Mouse (Mus musculus) forebrain, embryonic 13.5 days (tissue): ENCODE results near the gene Sema7a. TPM values are rescaled to one million over a fixed set of nuclear protein-coding genes. Genes with fewer than 3 reads are reported as not detected.

Experiments used
- ATAC-seq: fragments of 200-750 bp; cut with Nextera tagmentation; 2 replicates; pipeline ENCODE4 v1.8.0; 2017
- H3K27ac ChIP-seq: fragments of 300-500 bp; sonication (generic); 2 replicates; pipeline ENCODE4 v1.5.1; 2015; ENCODE audit warnings: inconsistent platforms, mild to moderate bottlenecking, moderate library complexity
- H3K27me3 ChIP-seq: fragments of 300-500 bp; sonication (generic); 2 replicates; pipeline ENCODE4 v1.6.1; 2015; ENCODE audit warnings: mild to moderate bottlenecking, inconsistent platforms
- H3K36me3 ChIP-seq: fragments of 300-500 bp; sonication (generic); 2 replicates; pipeline ENCODE4 v1.6.1; 2015; ENCODE audit warnings: mild to moderate bottlenecking, inconsistent platforms; ENCODE audit not compliant: poor library complexity, severe bottlenecking
- H3K4me1 ChIP-seq: fragments of 300-500 bp; sonication (generic); 2 replicates; pipeline ENCODE4 v1.6.1; 2015; ENCODE audit warnings: inconsistent platforms
- H3K4me2 ChIP-seq: fragments of 300-500 bp; sonication (generic); 2 replicates; pipeline ENCODE4 v1.6.1; 2015; ENCODE audit warnings: inconsistent platforms, mild to moderate bottlenecking, moderate library complexity
- H3K4me3 ChIP-seq: fragments of 300-500 bp; sonication (generic); 2 replicates; pipeline ENCODE4 v1.5.1; 2015; ENCODE audit warnings: mild to moderate bottlenecking, inconsistent platforms
- H3K9ac ChIP-seq: fragments of 300-500 bp; sonication (generic); 2 replicates; pipeline ENCODE4 v1.6.1; 2015; ENCODE audit warnings: mild to moderate bottlenecking, inconsistent platforms
- H3K9me3 ChIP-seq: fragments of 300-500 bp; sonication (generic); replicated peaks from 2 replicates; pipeline ENCODE4 v1.6.1; 2016; ENCODE audit warnings: inconsistent platforms
- WGBS: fragments of 180-500 bp; shearing (Covaris S2); methylation state at CpG from one replicate; pipeline ENCODE4 v1.1.7; 2015; 5-methylcytosine and 5-hydroxymethylcytosine counted together
- polyA plus RNA-seq: library from polyadenylated mRNA; unstranded; fragments of >200 nt; fragmentation: Nextera tagmentation; extraction: Ambion mirVana; gene quantifications from 2 replicates; pipeline ENCODE4 v1.2.1, GENCODE M21; 2015

Sema7a gene
- 1.1 and 2.2 TPM in 2 replicates for polyA plus RNA-seq

DNA sequence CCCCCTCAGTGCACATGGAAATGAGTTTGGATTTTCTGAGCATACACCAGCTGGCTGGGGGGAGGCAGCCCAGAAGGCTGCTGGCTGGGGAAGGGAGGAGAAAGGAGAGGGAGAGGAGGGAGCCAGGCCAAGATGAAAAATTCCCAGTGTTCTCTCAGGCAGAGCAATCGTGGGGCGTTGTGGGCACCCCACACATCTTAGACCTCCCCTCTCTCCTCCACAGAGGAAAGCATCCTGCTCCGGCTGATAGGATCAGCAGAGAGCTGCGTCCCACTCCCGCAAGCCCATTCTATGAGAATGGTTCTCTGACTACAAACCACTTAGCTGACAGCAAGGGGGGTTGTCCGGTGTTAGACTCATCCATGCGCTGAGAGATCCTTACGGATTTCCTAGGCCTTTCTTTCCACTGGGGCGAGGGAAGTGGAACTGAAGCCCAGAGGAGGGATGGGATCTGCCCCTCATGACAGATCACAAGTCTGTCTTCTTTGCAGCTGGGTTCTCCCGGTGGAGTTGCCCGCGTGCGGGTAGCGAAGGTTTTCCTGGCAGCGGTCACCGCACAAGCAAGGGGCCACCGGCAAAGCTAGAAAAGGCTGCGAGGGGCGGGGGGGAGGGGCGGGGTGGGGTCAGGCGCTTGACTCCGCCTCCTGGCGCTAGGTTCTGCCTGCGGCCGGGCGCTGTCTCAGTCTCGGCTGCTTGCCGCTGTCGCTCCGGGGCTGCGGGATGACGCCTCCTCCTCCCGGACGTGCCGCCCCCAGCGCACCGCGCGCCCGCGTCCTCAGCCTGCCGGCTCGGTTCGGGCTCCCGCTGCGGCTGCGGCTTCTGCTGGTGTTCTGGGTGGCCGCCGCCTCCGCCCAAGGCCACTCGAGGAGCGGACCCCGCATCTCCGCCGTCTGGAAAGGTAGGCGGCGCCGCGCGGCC is at the start of gene Sema7a:
Gene Sema7a, plus strand, starts transcription at position 682 of the 918 bp plus-strand sequence.
- Histone ChIP-seq H3K4me1 (peaks cover 44% of the 10 kb centered on the region), H3K27me3 (peaks cover 26% of the 10 kb centered on the region), H3K9ac (peak within 1 kb of the TSS; percentile 89), H3K36me3 (no peaks in the 10 kb centered on the region), H3K27ac (peak within 1 kb of the TSS; percentile 87), H3K4me2 (peak within 1 kb of the TSS; percentile 90), H3K4me3 (peak within 1 kb of the TSS; percentile 88), H3K9me3 (no peaks in the 10 kb centered on the region)
- under 1% methylated on average over 46 of the region's 60 CpGs for WGBS
- peak; percentile 86 for ATAC-seq

GRCm38 (mm10) chr9:57900478-57900877 is 39.4 kb upstream of the Sema7a start:
- 55% methylated on average over 10 of the region's 10 CpGs for WGBS
- no peak overlapping the region for H3K4me3 ChIP-seq
- no peaks in the 10 kb centered on the region for H3K9me3 ChIP-seq
- no peak overlapping the region for H3K9ac ChIP-seq
- H3K27ac ChIP-seq: peak overlapping the region; percentile 82; the same call in 1 of the 2 replicates
- ATAC-seq: no peak
- H3K27me3 ChIP-seq: no peaks in the 10 kb centered on the region
- peaks cover 26% of the 10 kb centered on the region for H3K4me1 ChIP-seq
- H3K4me2 ChIP-seq: peak overlapping the region; percentile 44; the same call in 1 of the 2 replicates
- H3K36me3 ChIP-seq: no peaks in the 10 kb centered on the region

GRCm38 (mm10) chr9:57901197-57901596 is 38.7 kb upstream of the Sema7a start:
- Histone ChIP-seq H3K9me3 (no peaks in the 10 kb centered on the region), H3K4me1 (peaks cover 26% of the 10 kb centered on the region), H3K4me3 (no peak overlapping the region), H3K27ac (peak overlapping the region; percentile 82), H3K36me3 (no peaks in the 10 kb centered on the region), H3K4me2 (peak overlapping the region; percentile 44), H3K9ac (peak overlapping the region; percentile 45; the same call in 1 of the 2 replicates), H3K27me3 (no peaks in the 10 kb centered on the region)
- WGBS: 5% methylated on average over 9 of the region's 9 CpGs
- peak; percentile 81 for ATAC-seq

- H3K27me3 ChIP-seq: no peaks in the 10 kb centered on the region
- H3K36me3 ChIP-seq: no peaks in the 10 kb centered on the region
- peak; percentile 81 for ATAC-seq
- H3K4me3 ChIP-seq: no peak overlapping the region
- H3K9me3 ChIP-seq: no peaks in the 10 kb centered on the region
- 2% methylated on average over 3 of the region's 3 CpGs for WGBS
- peaks cover 26% of the 10 kb centered on the region for H3K4me1 ChIP-seq
- peak overlapping the region; percentile 82 for H3K27ac ChIP-seq
- H3K9ac ChIP-seq: peak overlapping the region; percentile 45; the same call in 1 of the 2 replicates
- peak overlapping the region; percentile 44 for H3K4me2 ChIP-seq
Observed at GRCm38 (mm10) chr9:57901601-57902000, 38.3 kb upstream of the Sema7a start.

DNA sequence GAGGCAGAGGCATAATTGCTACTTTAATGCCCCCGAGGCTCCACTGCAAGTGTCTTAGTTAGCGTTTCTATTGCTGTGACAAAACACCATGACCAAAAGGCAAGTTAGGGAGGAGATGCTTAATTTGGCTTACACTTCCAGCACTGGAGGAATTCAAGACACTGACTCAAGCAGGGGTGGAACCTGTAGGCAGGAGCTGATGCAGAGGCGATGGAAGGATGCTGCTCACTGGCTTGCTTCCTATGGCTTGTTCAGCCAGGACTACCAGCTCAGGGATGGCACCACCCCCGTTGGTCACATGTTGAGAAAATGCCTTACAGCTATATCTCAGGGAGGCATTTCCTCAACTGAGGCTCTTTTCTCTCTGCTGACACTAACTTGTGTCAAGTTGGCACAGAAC is 37.8 kb upstream of the Sema7a start:
- ATAC-seq: no peak

GRCm38 (mm10) chr9:57903589-57904249 is 36.2 kb upstream of the Sema7a start:
- Histone ChIP-seq H3K27ac (no peak overlapping the region), H3K9me3 (no peaks in the 10 kb centered on the region), H3K27me3 (no peaks in the 10 kb centered on the region), H3K4me1 (peaks cover 26% of the 10 kb centered on the region), H3K4me2 (no peak overlapping the region), H3K36me3 (no peaks in the 10 kb centered on the region), H3K4me3 (no peak overlapping the region), H3K9ac (no peak overlapping the region)
- ATAC-seq: no peak
- WGBS: 82% methylated on average over 8 of the region's 8 CpGs

More for the DNA sequence above, 37.8 kb upstream of the Sema7a start:
- peak overlapping the region; percentile 44; the same call in 1 of the 2 replicates for H3K4me2 ChIP-seq
- H3K9me3 ChIP-seq: no peaks in the 10 kb centered on the region
- 41% methylated on average over 4 of the region's 4 CpGs for WGBS
- no peak overlapping the region for H3K4me3 ChIP-seq
- no peak overlapping the region for H3K9ac ChIP-seq
- no peaks in the 10 kb centered on the region for H3K27me3 ChIP-seq
- peaks cover 26% of the 10 kb centered on the region for H3K4me1 ChIP-seq
- H3K27ac ChIP-seq: peak overlapping the region; percentile 82
- H3K36me3 ChIP-seq: no peaks in the 10 kb centered on the region

GRCm38 (mm10) chr9:57904250-57904644 is 35.7 kb upstream of the Sema7a start:
- WGBS: 93% methylated on average over 5 of the region's 5 CpGs
- no peak overlapping the region for H3K9ac ChIP-seq
- no peak overlapping the region for H3K4me3 ChIP-seq
- H3K27ac ChIP-seq: no peak overlapping the region
- H3K36me3 ChIP-seq: no peaks in the 10 kb centered on the region
- peaks cover 26% of the 10 kb centered on the region for H3K4me1 ChIP-seq
- no peak for ATAC-seq
- no peaks in the 10 kb centered on the region for H3K9me3 ChIP-seq
- no peaks in the 10 kb centered on the region for H3K27me3 ChIP-seq
- no peak overlapping the region for H3K4me2 ChIP-seq

DNA sequence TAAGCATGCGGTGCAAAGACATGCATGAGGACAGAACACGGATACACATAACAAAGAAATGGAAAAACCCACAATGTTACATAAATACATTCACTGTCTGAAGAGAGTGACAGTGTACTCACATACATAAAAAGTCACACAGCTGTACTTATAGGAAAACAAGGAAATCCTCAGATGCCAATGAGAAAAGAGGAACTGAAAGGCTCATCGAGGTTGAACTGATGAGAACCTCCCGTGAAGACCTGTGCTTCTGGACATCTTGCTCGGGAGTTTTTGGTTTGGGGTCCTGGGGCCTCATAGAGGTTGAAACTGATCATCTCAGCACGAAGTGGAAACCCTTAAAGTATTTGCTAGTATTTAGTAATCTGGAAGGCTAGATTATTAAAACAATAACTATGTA is 32.7 kb upstream of the Sema7a start:
- no peak for ATAC-seq
- Histone ChIP-seq H3K4me2 (no peak overlapping the region), H3K9ac (no peak overlapping the region), H3K27ac (no peak overlapping the region), H3K27me3 (no peaks in the 10 kb centered on the region), H3K36me3 (no peaks in the 10 kb centered on the region), H3K4me3 (no peak overlapping the region), H3K9me3 (no peaks in the 10 kb centered on the region), H3K4me1 (peaks cover 24% of the 10 kb centered on the region)
- WGBS: 81% methylated on average over 6 of the region's 6 CpGs

DNA sequence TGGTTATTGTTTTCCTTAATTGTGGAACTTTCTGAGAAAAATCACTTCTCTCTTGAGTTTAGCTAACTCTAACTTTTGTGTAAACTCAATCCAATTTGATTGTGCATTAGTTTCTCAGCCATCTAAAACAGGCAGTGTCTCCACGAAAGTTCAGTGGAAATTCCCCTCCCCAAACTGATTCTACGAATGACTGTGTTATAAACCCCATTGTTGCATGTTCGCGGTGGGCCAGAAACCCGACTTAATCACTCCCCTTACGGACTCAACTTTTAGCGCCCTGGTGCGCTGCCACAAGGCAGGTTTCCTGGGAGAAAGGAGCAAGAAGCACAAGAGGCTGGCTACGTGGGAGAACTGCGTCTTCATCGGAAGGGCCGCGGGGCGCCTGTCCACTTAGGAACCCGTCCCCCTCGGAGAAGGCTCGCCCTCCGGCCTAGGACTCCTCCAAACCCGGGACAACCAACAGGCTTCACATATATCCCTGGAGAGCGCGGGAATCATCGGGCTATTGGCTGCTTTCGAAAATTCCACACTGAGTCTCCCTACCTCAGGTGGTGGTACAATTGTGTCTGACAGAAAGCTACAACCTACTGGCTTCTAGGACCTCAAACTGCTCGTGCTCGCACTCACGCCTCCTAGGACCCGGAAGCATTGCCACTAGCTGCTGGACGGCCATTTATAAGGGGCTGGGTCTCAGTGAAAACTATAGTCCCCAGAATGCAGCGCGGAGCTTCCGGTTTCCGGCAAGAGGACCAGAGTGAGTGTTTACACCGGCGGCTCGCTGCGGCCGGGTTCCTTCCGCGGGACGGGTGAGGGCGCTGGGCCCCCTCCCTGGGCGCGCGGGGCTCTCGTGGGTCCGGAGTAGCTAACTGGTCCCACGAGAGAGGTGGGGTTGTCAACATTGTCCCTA is 29.4 kb upstream of the Sema7a start, which contains the start of gene Ubl7:
Gene Ubl7, plus strand, starts transcription at position 726 of the 907 bp plus-strand sequence.
- H3K4me1 ChIP-seq: peaks cover 19% of the 10 kb centered on the region
- H3K9ac ChIP-seq: peak within 1 kb of the TSS; percentile 76
- H3K4me3 ChIP-seq: peak within 1 kb of the TSS; percentile 81
- peak within 1 kb of the TSS; percentile 59 for H3K27ac ChIP-seq
- no peaks in the 10 kb centered on the region for H3K27me3 ChIP-seq
- H3K36me3 ChIP-seq: peaks cover 15% of the 10 kb centered on the region; the same call in 1 of the 2 replicates
- H3K4me2 ChIP-seq: peak within 1 kb of the TSS; percentile 85
- H3K9me3 ChIP-seq: no peaks in the 10 kb centered on the region
- under 1% methylated on average over 47 of the region's 47 CpGs for WGBS
- peak; percentile 98 for ATAC-seq

DNA sequence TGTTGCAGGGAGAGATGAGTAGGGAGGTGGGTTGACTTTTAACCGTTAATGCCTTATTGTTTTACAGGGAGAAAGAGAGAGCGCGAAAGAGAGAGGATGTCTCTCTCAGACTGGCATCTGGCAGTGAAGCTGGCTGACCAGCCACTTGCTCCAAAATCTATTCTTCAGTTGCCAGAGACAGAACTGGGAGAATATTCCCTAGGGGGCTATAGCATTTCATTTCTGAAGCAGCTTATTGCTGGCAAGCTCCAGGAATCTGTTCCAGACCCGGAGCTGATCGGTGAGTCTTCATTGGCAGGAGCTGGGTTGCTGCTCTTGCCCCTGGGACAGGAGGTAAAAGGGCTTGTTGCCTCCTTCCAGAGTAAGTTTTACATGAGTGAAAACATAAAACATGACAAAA is 27.3 kb upstream of the Sema7a start:
- Histone ChIP-seq H3K36me3 (peaks cover 22% of the 10 kb centered on the region), H3K9ac (no peak overlapping the region; the same call in 1 of the 2 replicates), H3K4me1 (peaks cover 19% of the 10 kb centered on the region), H3K4me2 (no peak overlapping the region), H3K27ac (no peak overlapping the region), H3K4me3 (no peak overlapping the region), H3K27me3 (no peaks in the 10 kb centered on the region), H3K9me3 (no peaks in the 10 kb centered on the region)
- ATAC-seq: no peak
- 95% methylated on average over 5 of the region's 5 CpGs for WGBS

DNA sequence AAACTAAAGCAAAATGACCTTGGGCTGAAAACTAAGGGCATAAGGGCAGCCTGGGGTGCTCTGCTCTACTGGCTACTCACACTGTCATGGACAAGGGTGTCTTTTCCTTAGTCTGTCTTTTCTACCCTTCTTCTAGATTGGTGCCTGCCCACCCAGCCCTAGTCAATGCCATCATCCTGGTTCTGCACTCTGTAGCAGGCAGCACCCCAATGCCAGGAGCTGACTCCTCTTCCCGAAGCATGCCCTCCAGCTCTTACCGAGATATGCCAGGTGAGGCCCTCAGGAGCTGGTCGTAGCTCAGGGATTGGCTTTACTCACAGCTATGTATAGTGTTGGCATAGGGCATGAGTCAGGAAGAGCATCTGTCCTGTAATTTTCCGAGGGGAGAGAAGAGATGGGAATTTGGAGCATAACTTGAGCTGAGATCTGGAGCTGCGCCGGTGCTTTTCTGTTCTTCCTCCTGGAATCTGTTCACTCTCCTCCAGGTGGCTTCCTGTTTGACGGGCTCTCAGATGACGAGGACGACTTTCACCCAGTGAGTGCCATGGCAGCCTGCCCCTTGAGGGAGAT is 18.3 kb upstream of the Sema7a start:
- WGBS: 90% methylated on average over 9 of the region's 9 CpGs
- Histone ChIP-seq H3K27me3 (no peaks in the 10 kb centered on the region), H3K4me1 (no peaks in the 10 kb centered on the region), H3K9ac (no peak overlapping the region), H3K36me3 (peaks cover 82% of the 10 kb centered on the region), H3K27ac (no peak overlapping the region), H3K4me3 (no peak overlapping the region), H3K9me3 (no peaks in the 10 kb centered on the region), H3K4me2 (no peak overlapping the region)
- no peak for ATAC-seq
